Mouse (Mus musculus): ENCODE results near the gene Gatad2b. TPM values are rescaled to one million over a fixed set of nuclear protein-coding genes. Genes with fewer than 3 reads are reported as not detected.
A peak's percentile ranks its signal among the peaks of the same experiment; 100 is the strongest.

Gene Gatad2b
- polyA plus RNA-seq, 1 experiment from 2014 or later: 25.3 TPM

GRCm38 (mm10) chr3:90372817-90373216 is 79.8 kb downstream of the Gatad2b start:
- H3K79me2 ChIP-seq (ENCODE audit: inconsistent target): no peaks in the 10 kb centered on the region
- no peak overlapping the region for H3K4me3 ChIP-seq (ENCODE audit: inconsistent target)
- no peak overlapping the region for H3K27ac ChIP-seq
- 83% methylated on average over 5 of the region's 5 CpGs for WGBS (ENCODE audit: missing documents)
- H3K36me3 ChIP-seq (ENCODE audit: inconsistent target): no peaks in the 10 kb centered on the region

GRCm38 (mm10) chr3:90373432-90374028 is 80.6 kb downstream of the Gatad2b start:
- Histone ChIP-seq H3K4me3 (ENCODE audit: inconsistent target) (no peak overlapping the region), H3K79me2 (ENCODE audit: inconsistent target) (no peaks in the 10 kb centered on the region), H3K27ac (no peak overlapping the region), H3K36me3 (ENCODE audit: inconsistent target) (no peaks in the 10 kb centered on the region)
- 25% methylated on average over 4 of the region's 4 CpGs for whole genome bisulfite sequencing (ENCODE audit: missing documents)

GRCm38 (mm10) chr3:90374368-90374767 is 81.4 kb downstream of the Gatad2b start:
- no peaks in the 10 kb centered on the region for H3K79me2 ChIP-seq (ENCODE audit: inconsistent target)
- H3K36me3 ChIP-seq (ENCODE audit: inconsistent target): no peaks in the 10 kb centered on the region
- WGBS (ENCODE audit: missing documents): 83% methylated on average over 4 of the region's 4 CpGs
- H3K27ac ChIP-seq: no peak overlapping the region
- H3K4me3 ChIP-seq (ENCODE audit: inconsistent target): no peak overlapping the region

- 87% methylated on average over 3 of the region's 3 CpGs for WGBS (ENCODE audit: missing documents)
- H3K36me3 ChIP-seq (ENCODE audit: inconsistent target): no peaks in the 10 kb centered on the region
- H3K4me3 ChIP-seq (ENCODE audit: inconsistent target): no peak overlapping the region
- no peak overlapping the region for H3K27ac ChIP-seq
- H3K79me2 ChIP-seq (ENCODE audit: inconsistent target): no peaks in the 10 kb centered on the region
Measured at GRCm38 (mm10) chr3:90375562-90376246, 82.7 kb downstream of the Gatad2b start.

- H3K79me2 ChIP-seq (ENCODE audit: inconsistent target): no peaks in the 10 kb centered on the region
- 89% methylated on average over 1 of the region's 1 CpGs for WGBS (ENCODE audit: missing documents)
- no peak overlapping the region for H3K4me3 ChIP-seq (ENCODE audit: inconsistent target)
- H3K27ac ChIP-seq: no peak overlapping the region
- no peaks in the 10 kb centered on the region for H3K36me3 ChIP-seq (ENCODE audit: inconsistent target)
Measured at GRCm38 (mm10) chr3:90376247-90376585, 83.2 kb downstream of the Gatad2b start.

- Histone ChIP-seq H3K36me3 (ENCODE audit: inconsistent target) (no peaks in the 10 kb centered on the region), H3K79me2 (ENCODE audit: inconsistent target) (no peaks in the 10 kb centered on the region), H3K4me3 (ENCODE audit: inconsistent target) (no peak overlapping the region), H3K27ac (no peak overlapping the region)
- WGBS (ENCODE audit: missing documents): 87% methylated on average over 5 of the region's 5 CpGs
Measured at GRCm38 (mm10) chr3:90378496-90378895, 85.5 kb downstream of the Gatad2b start.

- H3K27ac ChIP-seq: no peak overlapping the region
- H3K79me2 ChIP-seq (ENCODE audit: inconsistent target): no peaks in the 10 kb centered on the region
- H3K4me3 ChIP-seq (ENCODE audit: inconsistent target): no peak overlapping the region
- no peaks in the 10 kb centered on the region for H3K36me3 ChIP-seq (ENCODE audit: inconsistent target)
- WGBS (ENCODE audit: missing documents): 93% methylated on average over 11 of the region's 11 CpGs
Measured at GRCm38 (mm10) chr3:90381727-90382126, 88.7 kb downstream of the Gatad2b start.

GRCm38 (mm10) chr3:90383690-90384089 is 90.7 kb downstream of the Gatad2b start:
- WGBS (ENCODE audit: missing documents): 5% methylated on average over 4 of the region's 4 CpGs
- Histone ChIP-seq H3K27ac (peak overlapping the region; percentile 74), H3K79me2 (ENCODE audit: inconsistent target) (no peaks in the 10 kb centered on the region)

GRCm38 (mm10) chr3:90384851-90385375 is 91.9 kb downstream of the Gatad2b start:
- Histone ChIP-seq H3K79me2 (ENCODE audit: inconsistent target) (no peaks in the 10 kb centered on the region), H3K27ac (no peak overlapping the region), H3K36me3 (ENCODE audit: inconsistent target) (no peaks in the 10 kb centered on the region), H3K4me3 (ENCODE audit: inconsistent target) (no peak overlapping the region)
- WGBS (ENCODE audit: missing documents): 89% methylated on average over 7 of the region's 7 CpGs

More at GRCm38 (mm10) chr3:90383690-90384089, 90.7 kb downstream of the Gatad2b start:
- no peaks in the 10 kb centered on the region for H3K36me3 ChIP-seq (ENCODE audit: inconsistent target)
- H3K4me3 ChIP-seq (ENCODE audit: inconsistent target): no peak overlapping the region

- 98% methylated on average over 10 of the region's 10 CpGs for WGBS (ENCODE audit: missing documents)
- Histone ChIP-seq H3K27ac (no peak overlapping the region), H3K79me2 (ENCODE audit: inconsistent target) (no peaks in the 10 kb centered on the region), H3K36me3 (ENCODE audit: inconsistent target) (peaks cover 6% of the 10 kb centered on the region), H3K4me3 (ENCODE audit: inconsistent target) (no peak overlapping the region)
Measured at GRCm38 (mm10) chr3:90386817-90387216, 93.8 kb downstream of the Gatad2b start.

- Histone ChIP-seq H3K27ac (no peak overlapping the region), H3K4me3 (ENCODE audit: inconsistent target) (no peak overlapping the region), H3K79me2 (ENCODE audit: inconsistent target) (no peaks in the 10 kb centered on the region), H3K36me3 (ENCODE audit: inconsistent target) (peaks cover 13% of the 10 kb centered on the region)
- WGBS (ENCODE audit: missing documents): 60% methylated on average over 11 of the region's 11 CpGs
Measured at GRCm38 (mm10) chr3:90387483-90387882, 94.5 kb downstream of the Gatad2b start.

GRCm38 (mm10) chr3:90388192-90388591 is 95.2 kb downstream of the Gatad2b start:
- no peak overlapping the region for H3K27ac ChIP-seq
- H3K79me2 ChIP-seq (ENCODE audit: inconsistent target): no peaks in the 10 kb centered on the region
- H3K4me3 ChIP-seq (ENCODE audit: inconsistent target): no peak overlapping the region
- 74% methylated on average over 4 of the region's 4 CpGs for WGBS (ENCODE audit: missing documents)
- peaks cover 20% of the 10 kb centered on the region for H3K36me3 ChIP-seq (ENCODE audit: inconsistent target)

GRCm38 (mm10) chr3:90388726-90389510 is 95.9 kb downstream of the Gatad2b start:
- Histone ChIP-seq H3K79me2 (ENCODE audit: inconsistent target) (no peaks in the 10 kb centered on the region), H3K36me3 (ENCODE audit: inconsistent target) (peaks cover 27% of the 10 kb centered on the region), H3K4me3 (ENCODE audit: inconsistent target) (no peak overlapping the region), H3K27ac (no peak overlapping the region)
- 35% methylated on average over 50 of the region's 53 CpGs for whole genome bisulfite sequencing (ENCODE audit: missing documents)

GRCm38 (mm10) chr3:90389511-90390490 is 96.8 kb downstream of the Gatad2b start, which contains the start of gene Slc27a3:
Slc27a3 (minus strand) TSS chr3:90389938.
- Histone ChIP-seq H3K79me2 (ENCODE audit: inconsistent target) (no peaks in the 10 kb centered on the region), H3K36me3 (ENCODE audit: inconsistent target) (peaks cover 29% of the 10 kb centered on the region), H3K4me3 (ENCODE audit: inconsistent target) (no peak within 1 kb of the TSS), H3K27ac (no peak within 1 kb of the TSS)
- 16% methylated on average over 55 of the region's 55 CpGs for WGBS (ENCODE audit: missing documents)
